Mouse (Mus musculus): Measurements from ENCODE around the gene Gm21985. TPM values are rescaled to one million over a fixed set of nuclear protein-coding genes. Genes with fewer than 3 reads are reported as not detected.
A peak's percentile ranks its signal among the peaks of the same experiment; 100 is the strongest.

Gene Gm21985
- polyA plus RNA-seq, 1 experiment from 2014 or later, result not detected

GRCm38 (mm10) chr2:112239212-112239934 lies 26.7 kb upstream of the Gm21985 start, which contains the start of gene Lpcat4:
Lpcat4 (plus strand) TSS chr2:112239468.
- peak within 1 kb of the TSS; percentile 71 for H3K4me3 ChIP-seq (ENCODE audit: low read depth, low read length)
- peak within 1 kb of the TSS; percentile 72 for H3K4me2 ChIP-seq
- H3K9ac ChIP-seq, result peak within 1 kb of the TSS; percentile 67
- peak within 1 kb of the TSS; percentile 90 for H3K27ac ChIP-seq (ENCODE audit: low read depth)
- no peaks in the 10 kb centered on the region for H3K36me3 ChIP-seq (ENCODE audit: insufficient read depth)
- H3K27me3 ChIP-seq (ENCODE audit: insufficient read depth, low read length), result no peaks in the 10 kb centered on the region
- H3K4me1 ChIP-seq (ENCODE audit: insufficient read depth), result no peaks in the 10 kb centered on the region
- H3K9me3 ChIP-seq (ENCODE audit: low read depth, low read length), result no peaks in the 10 kb centered on the region
- TF ChIP-seq CTCF (IDR thresholded peaks at IDR 0.05; ENCODE audit: low read depth), result peak; percentile 75
- under 1% methylated on average over 82 of the region's 94 CpGs for WGBS
- ATAC-seq (ENCODE audit: insufficient read depth), result peak; percentile 91
- DNase-seq, result peak; percentile 95

DNA sequence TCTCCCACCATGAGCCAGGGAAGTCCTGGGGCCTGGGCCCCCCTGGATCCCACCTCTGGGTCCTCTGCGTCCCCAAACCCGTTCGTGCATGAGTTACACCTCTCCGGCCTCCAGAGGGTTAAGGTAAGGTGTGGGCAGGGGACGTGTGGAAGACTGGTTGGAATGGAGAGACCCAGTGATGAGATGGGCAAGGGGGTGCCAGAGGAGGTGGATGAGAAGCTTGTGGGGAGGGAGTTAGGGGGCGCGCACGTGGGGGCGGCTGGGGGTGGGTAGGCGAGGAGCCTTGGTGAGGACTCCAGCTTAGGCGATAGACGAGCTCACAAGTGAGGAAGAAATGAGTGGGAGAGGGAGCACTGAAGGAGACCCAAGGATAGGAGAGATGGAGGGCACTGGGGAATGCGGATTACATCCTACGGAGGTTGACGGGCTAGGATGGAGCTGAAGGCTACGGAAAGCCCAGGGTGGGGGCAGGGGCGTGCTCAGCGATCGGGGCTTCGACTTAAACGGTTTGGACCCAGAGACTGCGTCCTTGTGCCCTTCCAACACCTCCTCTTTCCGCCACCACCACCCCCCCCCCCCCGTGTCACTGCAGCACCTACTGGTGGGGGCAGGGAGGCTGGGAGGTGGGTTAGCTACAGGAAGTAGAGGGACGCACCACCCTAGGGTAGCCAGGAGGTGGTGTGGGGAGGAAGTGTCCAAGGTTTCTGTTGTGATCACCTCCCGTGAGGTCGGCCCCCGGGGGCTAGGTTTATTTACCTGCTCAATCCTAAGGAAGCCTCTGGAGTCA lies 26.0 kb upstream of the Gm21985 start:
- DNase-seq (peak; percentile 29), ATAC-seq (ENCODE audit: insufficient read depth) (peak; percentile 52)
- H3K9me3 ChIP-seq (ENCODE audit: low read depth, low read length), result no peaks in the 10 kb centered on the region
- H3K4me1 ChIP-seq (ENCODE audit: insufficient read depth), result no peaks in the 10 kb centered on the region
- H3K27ac ChIP-seq (ENCODE audit: low read depth), result peak overlapping the region; percentile 90
- peak overlapping the region; percentile 72 for H3K4me2 ChIP-seq
- peak overlapping the region; percentile 71 for H3K4me3 ChIP-seq (ENCODE audit: low read depth, low read length)
- H3K9ac ChIP-seq, result peak overlapping the region; percentile 67
- 1% methylated on average over 27 of the region's 28 CpGs for whole genome bisulfite sequencing
- H3K27me3 ChIP-seq (ENCODE audit: insufficient read depth, low read length), result no peaks in the 10 kb centered on the region
- TF ChIP-seq CTCF (IDR thresholded peaks at IDR 0.05; ENCODE audit: low read depth), result 0 out of 2 replicates have a peak, but pooled peaks have one; percentile 21
- no peaks in the 10 kb centered on the region for H3K36me3 ChIP-seq (ENCODE audit: insufficient read depth)

- 68% methylated on average over 14 of the region's 14 CpGs for WGBS
- Histone ChIP-seq H3K9me3 (ENCODE audit: low read depth, low read length) (no peaks in the 10 kb centered on the region), H3K4me1 (ENCODE audit: insufficient read depth) (no peaks in the 10 kb centered on the region), H3K4me3 (ENCODE audit: low read depth, low read length) (no peak overlapping the region), H3K27me3 (ENCODE audit: insufficient read depth, low read length) (no peaks in the 10 kb centered on the region), H3K27ac (ENCODE audit: low read depth) (no peak overlapping the region), H3K36me3 (ENCODE audit: insufficient read depth) (0 out of 2 replicates have a peak, but pooled peaks cover 3% of the 10 kb centered on the region), H3K4me2 (no peak overlapping the region), H3K9ac (no peak overlapping the region)
- ATAC-seq (ENCODE audit: insufficient read depth) (no peak), DNase-seq (no peak)
- TF ChIP-seq CTCF (IDR thresholded peaks at IDR 0.05; ENCODE audit: low read depth), result no peak
These were observed 24.3 kb upstream of the Gm21985 start for GRCm38 (mm10) chr2:112241787-112242186.

DNA sequence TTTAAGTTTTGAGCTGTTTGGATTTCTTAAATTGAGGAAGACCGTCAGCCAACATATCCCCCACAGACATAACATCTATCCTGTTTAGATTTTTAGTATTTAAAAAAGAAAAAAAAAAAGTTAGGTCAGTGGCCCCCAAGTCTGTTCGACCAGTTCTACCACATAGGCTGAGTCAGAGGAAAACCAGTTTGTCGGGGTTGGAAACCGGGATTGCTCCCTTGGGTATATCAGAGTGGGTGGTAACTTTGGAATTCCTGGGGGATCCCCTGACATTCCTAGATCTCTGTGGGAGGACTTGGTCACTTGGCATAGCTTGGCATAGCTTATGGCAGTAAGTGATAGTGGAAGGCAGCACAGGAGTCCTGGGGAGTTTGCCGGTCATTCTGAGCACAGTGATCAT lies 20.8 kb upstream of the Gm21985 start:
- ATAC-seq (ENCODE audit: insufficient read depth), result peak; percentile 46
- DNase-seq, result peak; percentile 65
- Histone ChIP-seq H3K4me3 (ENCODE audit: low read depth, low read length) (no peak overlapping the region), H3K4me1 (ENCODE audit: insufficient read depth) (no peaks in the 10 kb centered on the region), H3K4me2 (no peak overlapping the region), H3K9ac (no peak overlapping the region), H3K27ac (ENCODE audit: low read depth) (no peak overlapping the region), H3K9me3 (ENCODE audit: low read depth, low read length) (no peaks in the 10 kb centered on the region), H3K36me3 (ENCODE audit: insufficient read depth) (0 out of 2 replicates have a peak, but pooled peaks cover 7% of the 10 kb centered on the region), H3K27me3 (ENCODE audit: insufficient read depth, low read length) (no peaks in the 10 kb centered on the region)
- TF ChIP-seq CTCF (IDR thresholded peaks at IDR 0.05; ENCODE audit: low read depth), result no peak
- 68% methylated on average over 5 of the region's 5 CpGs for WGBS

DNA sequence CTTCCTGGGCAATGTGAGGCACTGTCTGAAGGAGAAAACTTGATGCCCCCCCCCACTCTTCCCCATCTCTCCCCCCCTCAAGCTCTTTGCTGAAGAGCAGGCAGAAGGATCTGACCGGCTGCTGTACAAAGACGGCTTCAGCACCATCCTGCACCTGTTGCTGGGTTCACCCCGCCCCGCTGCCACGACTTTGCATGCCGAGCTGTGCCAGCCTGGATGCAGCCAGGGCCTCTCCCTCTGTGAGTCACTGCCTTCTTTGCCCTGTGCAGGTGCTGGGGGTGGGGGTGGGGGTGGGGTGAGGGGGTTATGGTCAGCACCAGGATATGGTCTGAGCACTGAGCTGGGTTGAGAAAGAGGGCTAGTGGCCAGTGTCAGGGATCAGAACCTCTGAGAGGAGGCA lies 19.9 kb upstream of the Gm21985 start:
- TF ChIP-seq CTCF (IDR thresholded peaks at IDR 0.05; ENCODE audit: low read depth), result no peak
- H3K9me3 ChIP-seq (ENCODE audit: low read depth, low read length), result no peaks in the 10 kb centered on the region
- WGBS, result 65% methylated on average over 6 of the region's 6 CpGs
- H3K27ac ChIP-seq (ENCODE audit: low read depth), result no peak overlapping the region
- H3K9ac ChIP-seq, result no peak overlapping the region
- DNase-seq, result no peak
- ATAC-seq (ENCODE audit: insufficient read depth), result peak; percentile 42; the same call in 1 of the 2 replicates
- H3K4me3 ChIP-seq (ENCODE audit: low read depth, low read length), result no peak overlapping the region
- no peaks in the 10 kb centered on the region for H3K4me1 ChIP-seq (ENCODE audit: insufficient read depth)
- H3K4me2 ChIP-seq, result no peak overlapping the region
- no peaks in the 10 kb centered on the region for H3K27me3 ChIP-seq (ENCODE audit: insufficient read depth, low read length)
- H3K36me3 ChIP-seq (ENCODE audit: insufficient read depth), result 0 out of 2 replicates have a peak, but pooled peaks cover 7% of the 10 kb centered on the region

GRCm38 (mm10) chr2:112247323-112247722 lies 18.8 kb upstream of the Gm21985 start:
- Histone ChIP-seq H3K4me2 (no peak overlapping the region), H3K27me3 (ENCODE audit: insufficient read depth, low read length) (no peaks in the 10 kb centered on the region), H3K9me3 (ENCODE audit: low read depth, low read length) (no peaks in the 10 kb centered on the region), H3K27ac (ENCODE audit: low read depth) (no peak overlapping the region), H3K4me3 (ENCODE audit: low read depth, low read length) (no peak overlapping the region), H3K9ac (no peak overlapping the region), H3K4me1 (ENCODE audit: insufficient read depth) (no peaks in the 10 kb centered on the region), H3K36me3 (ENCODE audit: insufficient read depth) (0 out of 2 replicates have a peak, but pooled peaks cover 7% of the 10 kb centered on the region)
- DNase-seq, result no peak
- ATAC-seq (ENCODE audit: insufficient read depth), result no peak
- WGBS, result 68% methylated on average over 10 of the region's 10 CpGs
- no peak for TF ChIP-seq CTCF (IDR thresholded peaks at IDR 0.05; ENCODE audit: low read depth)
